In the genomic region with DNA sequence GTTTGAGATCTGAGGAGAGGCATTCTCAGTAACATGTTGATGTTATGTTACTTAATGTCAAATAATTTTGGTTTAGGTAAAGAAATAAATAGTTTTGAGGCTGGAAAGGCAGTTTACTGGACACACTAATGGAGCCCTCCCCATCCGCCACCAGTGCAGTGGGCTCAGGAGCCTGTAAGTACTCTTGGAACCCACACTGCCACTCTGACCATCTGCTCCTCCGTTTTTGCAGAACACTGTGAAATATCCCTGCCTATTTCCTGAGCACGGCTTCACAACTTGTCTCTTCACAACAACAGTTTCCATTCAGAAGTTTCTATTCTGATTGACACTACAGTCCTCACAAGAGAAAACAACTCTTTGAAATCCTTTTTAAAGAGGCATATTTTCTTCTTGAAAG, we compare ENCODE assay signal across 18 mouse cellular contexts.
A peak's percentile ranks its signal among the peaks of the same experiment; 100 is the strongest.
DNase-seq lines count a peak whose midpoint lies in the region; ATAC-seq lines count a peak whose summit lies in the region.
"Had no signal": no experiment of that assay in that cellular context is flagged by ENCODE, and none has a peak within 500 bp of the region (broad histone marks: within the 10 kb centered on the region; RNA-seq: fewer than 3 reads in every experiment).

No protein-coding gene starts in this region.

- H3K27ac ChIP-seq in forebrain, embryonic 16.5 days (ENCODE audit: low read length), result no peak overlapping the region
- H3K27ac ChIP-seq in forebrain, embryonic 11.5 days (ENCODE audit: low read depth, low read length), result no peak overlapping the region
- H3K27ac ChIP-seq: embryonic facial prominence, embryonic 13.5 days; heart, embryonic 15.5 days; limb, embryonic 15.5 days; midbrain, embryonic 13.5 days; neural tube, embryonic 13.5 days had no signal

- H3K36me3 ChIP-seq in forebrain, embryonic 16.5 days (ENCODE audit: control insufficient read depth, insufficient read depth), result no peaks in the 10 kb centered on the region
- H3K36me3 ChIP-seq in forebrain, embryonic 11.5 days (ENCODE audit: control insufficient read depth, insufficient read depth, low read length), result no peaks in the 10 kb centered on the region
- H3K36me3 ChIP-seq: embryonic facial prominence, embryonic 13.5 days; heart, embryonic 15.5 days; limb, embryonic 15.5 days; midbrain, embryonic 13.5 days; neural tube, embryonic 13.5 days had no signal

- WGBS in forebrain, embryonic 16.5 days, result 53% methylated on average over 3 of the region's 3 CpGs
- 87% methylated on average over 3 of the region's 3 CpGs for WGBS in forebrain, embryonic 11.5 days

- intact Hi-C loops in left cerebral cortex, postnatal 4 days (cut with DNase I), result no loop called here

- no peaks in the 10 kb centered on the region; the same call in 1 of the 2 replicates for H3K4me1 ChIP-seq in forebrain, embryonic 16.5 days (replicated peaks; ENCODE audit: control insufficient read depth, insufficient read depth, low read length)
- no peaks in the 10 kb centered on the region for H3K4me1 ChIP-seq in forebrain, embryonic 11.5 days (replicated peaks; ENCODE audit: control insufficient read depth, insufficient read depth, low read length)
- H3K4me1 ChIP-seq: heart, embryonic 15.5 days; limb, embryonic 15.5 days; midbrain, embryonic 13.5 days; neural tube, embryonic 13.5 days had no signal

- no peak overlapping the region for H3K4me2 ChIP-seq in forebrain, embryonic 16.5 days (ENCODE audit: low read length)
- no peak overlapping the region for H3K4me2 ChIP-seq in forebrain, embryonic 11.5 days (ENCODE audit: low read depth, low read length, severe bottlenecking)
- H3K4me2 ChIP-seq: embryonic facial prominence, embryonic 13.5 days; heart, embryonic 15.5 days; limb, embryonic 15.5 days; midbrain, embryonic 13.5 days; neural tube, embryonic 13.5 days had no signal

- H3K9ac ChIP-seq in forebrain, embryonic 16.5 days (replicated peaks; ENCODE audit: low read depth, low read length), result no peak overlapping the region
- no peak overlapping the region for H3K9ac ChIP-seq in forebrain, embryonic 11.5 days (ENCODE audit: low read length)
- H3K9ac ChIP-seq: embryonic facial prominence, embryonic 13.5 days; heart, embryonic 15.5 days; limb, embryonic 15.5 days; midbrain, embryonic 13.5 days; neural tube, embryonic 13.5 days had no signal

- H3K4me3 ChIP-seq in forebrain, embryonic 16.5 days (replicated peaks; ENCODE audit: low read length), result no peak overlapping the region
- no peak overlapping the region for H3K4me3 ChIP-seq in forebrain, embryonic 11.5 days (ENCODE audit: low read depth, low read length)
- H3K4me3 ChIP-seq: embryonic facial prominence, embryonic 13.5 days; heart, embryonic 15.5 days; limb, embryonic 15.5 days; midbrain, embryonic 13.5 days; neural tube, embryonic 13.5 days had no signal

- H3K27me3 ChIP-seq in forebrain, embryonic 16.5 days (replicated peaks; ENCODE audit: control insufficient read depth, insufficient read depth, low read length), result no peaks in the 10 kb centered on the region
- H3K27me3 ChIP-seq in forebrain, embryonic 11.5 days (ENCODE audit: control insufficient read depth, insufficient read depth, low read length), result no peaks in the 10 kb centered on the region
- H3K27me3 ChIP-seq: embryonic facial prominence, embryonic 13.5 days; heart, embryonic 15.5 days; limb, embryonic 15.5 days; midbrain, embryonic 13.5 days; neural tube, embryonic 13.5 days had no signal

- H3K9me3 ChIP-seq in forebrain, embryonic 16.5 days (ENCODE audit: control insufficient read depth, low read length), result no peaks in the 10 kb centered on the region
- H3K9me3 ChIP-seq in forebrain, embryonic 11.5 days (ENCODE audit: control insufficient read depth, low read length), result no peaks in the 10 kb centered on the region
- H3K9me3 ChIP-seq: embryonic facial prominence, embryonic 13.5 days; heart, embryonic 15.5 days; limb, embryonic 15.5 days; midbrain, embryonic 13.5 days; neural tube, embryonic 13.5 days had no signal

- no peak for DNase-seq in forebrain, embryonic 11.5 days (ENCODE audit: low spot score)
- peak; percentile 32 to 49 for DNase-seq in left cerebral cortex, adult 18-20 months (ENCODE audit: low spot score in 2 of 2)
- DNase-seq in left cerebral cortex, adult 8-10 months (ENCODE audit: low spot score in 2 of 2), result no peak
- DNase-seq in cerebellum, postnatal 25 days, result peak; percentile 28 to 57
- peak; percentile 3 for DNase-seq in left cerebral cortex, postnatal 4 days
- no peak for DNase-seq in lung, adult 18-20 months
- DNase-seq: gastrocnemius, postnatal 36 days; heart, postnatal 4 days; kidney, postnatal 36 days; lung, postnatal 10 days; thymus, postnatal 14 days had no signal

- 0 out of 2 replicates have a peak, but pooled peaks have one; percentile 50 for ATAC-seq in forebrain, embryonic 16.5 days
- no peak for ATAC-seq in forebrain, embryonic 11.5 days (replicated peaks; ENCODE audit: low FRiP score)
- ATAC-seq: hindbrain, embryonic 16.5 days; midbrain, embryonic 13.5 days had no signal

Comparison
In these comparisons a context has a peak if more than half of its experiments do, and no peak if none do; other contexts are left out.
1. DNase-seq: peak in left cerebral cortex, adult 18-20 months (2 of 2), cerebellum, postnatal 25 days (2 of 2) and left cerebral cortex, postnatal 4 days (single experiment); none in forebrain, embryonic 11.5 days (single experiment), left cerebral cortex, adult 8-10 months (0 of 2) and lung, adult 18-20 months (0 of 2).